Mouse (Mus musculus): ENCODE data around the gene Dclre1a. TPM values are rescaled to one million over a fixed set of nuclear protein-coding genes. Genes with fewer than 3 reads are reported as not detected.

Dclre1a gene
- total RNA-seq, 2 experiments from 2014 or later = 6.9 to 7.7 TPM

DNA sequence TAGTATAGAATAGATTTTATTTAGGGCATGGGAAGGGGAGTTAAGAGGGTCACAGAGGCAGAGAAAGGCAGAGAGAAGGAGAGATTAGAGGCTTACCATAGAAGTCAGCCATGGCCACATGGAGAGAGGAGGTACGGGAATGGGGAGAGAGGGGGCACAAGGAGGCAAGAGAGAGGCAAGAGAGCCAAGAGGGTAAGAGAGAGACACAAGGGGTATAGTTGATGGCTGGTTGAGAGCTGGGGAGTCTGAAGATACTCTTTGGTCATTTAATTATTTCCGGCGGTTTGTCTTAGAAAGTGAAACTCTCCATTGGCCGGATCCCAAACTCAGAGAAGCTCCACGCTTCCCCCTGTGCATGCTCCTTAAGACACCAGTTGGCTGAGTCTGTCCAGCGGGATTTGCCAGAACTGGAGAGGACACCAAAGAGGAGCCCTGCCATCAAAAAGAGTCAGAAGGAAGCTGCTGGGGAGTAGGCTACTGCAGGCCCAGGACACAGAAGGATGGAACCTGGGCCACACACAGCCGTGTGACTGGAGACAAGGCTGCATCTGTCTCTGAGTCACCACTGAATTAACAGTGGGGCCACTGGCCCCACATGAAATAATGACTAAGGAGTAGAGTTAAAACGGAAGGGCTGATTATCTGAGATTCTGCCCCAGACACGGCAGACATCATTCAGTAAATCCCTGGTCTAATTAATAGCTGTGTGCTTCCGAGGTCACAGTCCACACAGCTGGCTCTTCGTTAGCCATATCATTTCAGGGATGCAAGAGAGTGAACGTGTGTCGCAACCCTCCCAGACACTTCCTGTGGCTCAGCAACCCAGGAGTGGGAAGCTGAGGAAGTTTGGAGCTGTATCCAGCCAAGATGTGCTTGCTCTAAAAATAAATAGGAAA lies 62.4 kb downstream of the Dclre1a start:
- no peak for DNase-seq (ENCODE audit: low spot score in 2 of 2)
- no peak for TF ChIP-seq CTCF (conservative IDR thresholded peaks at IDR 0.05)
- Histone ChIP-seq H3K4me3 (no peak overlapping the region), H3K27ac (no peak overlapping the region)

DNA sequence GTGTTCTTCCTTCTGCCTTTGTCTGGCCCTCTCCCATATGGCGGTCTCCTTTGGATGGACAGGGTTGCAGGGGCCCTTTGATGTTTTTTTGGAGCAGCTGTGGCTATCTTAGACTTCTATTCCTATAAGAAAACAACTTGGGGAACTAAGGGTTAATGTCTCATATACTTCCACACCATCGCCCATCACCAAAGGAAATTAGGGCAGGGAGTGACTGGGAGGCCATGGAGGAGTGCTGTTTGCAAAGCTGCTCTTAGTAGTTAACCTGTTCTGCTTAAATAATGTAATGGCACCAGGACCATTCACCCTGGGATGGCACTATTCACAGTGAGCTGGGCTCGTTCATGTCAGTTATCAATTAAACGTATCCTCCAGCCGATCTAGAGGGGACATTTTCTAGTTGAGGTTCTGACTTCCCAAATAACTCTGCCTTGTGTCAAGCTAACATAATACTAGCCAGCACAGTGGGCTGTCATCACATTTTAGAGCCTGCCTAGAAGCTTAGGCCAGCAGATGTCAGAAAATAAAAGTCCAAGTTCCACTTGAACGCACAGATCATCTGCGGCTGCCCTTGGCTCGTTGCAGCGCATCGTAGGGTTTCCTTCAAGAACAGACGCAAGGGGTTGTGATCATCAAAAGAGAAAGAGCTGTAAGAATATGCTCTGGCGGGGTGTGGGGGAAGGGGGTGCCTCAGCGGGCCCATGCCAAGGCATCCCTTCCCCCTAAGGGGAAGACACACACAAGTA lies 63.2 kb downstream of the Dclre1a start:
- DNase-seq (ENCODE audit: low spot score in 2 of 2) = no peak
- no peak for TF ChIP-seq CTCF (conservative IDR thresholded peaks at IDR 0.05)
- Histone ChIP-seq H3K4me3 (no peak overlapping the region), H3K27ac (no peak overlapping the region)

Other genes with a start within 250 kb of the Dclre1a start
- under 1 TPM; 0.15 TPM for gene Nrap, start 158.2 kb downstream of the Dclre1a start, total RNA-seq (2021)
- gene Casp7, start 151.1 kb downstream of the Dclre1a start, total RNA-seq (2021) = 1 to 10 TPM; 2.3 to 2.6 TPM
- under 1 TPM; 0.17 to 0.54 TPM for gene Plekhs1, start 86.6 kb downstream of the Dclre1a start, total RNA-seq (2021)
- gene Nhlrc2, start within 50 bp of the Dclre1a start, total RNA-seq (2021) = 10 to 100 TPM; 11.6 to 12.9 TPM
- 10 to 100 TPM; 17.7 to 21.4 TPM for gene Adrb1, start 174.0 kb upstream of the Dclre1a start, total RNA-seq (2021)

Data from layer of hippocampus, adult 2 months (tissue).